Mouse (Mus musculus): Measurements from ENCODE around the gene 4930415L06Rik.

The 4930415L06Rik gene

GRCm38 (mm10) chrX:89932752-89933151 lies at the start of gene 4930415L06Rik:
Gene 4930415L06Rik, minus strand, starts transcription at chrX:89932852.
- DNase-seq (ENCODE audit: low read depth, low spot score) = no peak

GRCm38 (mm10) chrX:89978621-89979020 lies 46.0 kb upstream of the 4930415L06Rik start:
- peak; percentile 10 for DNase-seq (ENCODE audit: low read depth, low spot score)

DNA sequence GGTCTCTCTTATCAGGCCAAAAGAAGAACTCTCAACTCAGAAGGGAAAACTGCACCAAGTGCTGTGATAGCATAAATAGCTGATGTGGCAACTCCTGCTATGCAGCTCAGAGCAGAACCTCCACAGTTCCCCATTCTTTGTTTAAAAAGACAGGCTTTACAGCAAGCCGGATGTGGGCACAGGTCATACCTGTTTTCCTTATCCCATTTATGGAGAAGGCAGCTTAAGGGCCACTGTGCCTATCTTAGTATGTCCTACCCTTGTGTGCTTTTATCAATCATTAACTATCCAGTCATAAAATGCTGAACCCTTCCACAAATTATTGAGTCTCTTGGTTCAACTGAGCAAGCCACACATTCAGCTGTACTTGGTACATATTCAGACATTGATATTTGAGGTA lies 27.8 kb downstream of the 4930415L06Rik start:
- no peak for DNase-seq (ENCODE audit: low read depth, low spot score)
